Mouse (Mus musculus) liver, adult 2 months (tissue): Measurements from ENCODE around the gene Dpf3. TPM values are rescaled to one million over a fixed set of nuclear protein-coding genes. Genes with fewer than 3 reads are reported as not detected.

ENCODE experiments used
- DNase-seq: peaks from one replicate; pipeline ENCODE4 v3.0.0-alpha.2; 2011; ENCODE audit warnings: low read depth, low spot score; ENCODE audit errors: extremely low read depth
- H3K27ac ChIP-seq: fragments of 200-500 bp; replicated peaks from 2 replicates; pipeline ENCODE4 v1.5.1; 2012; ENCODE audit warnings: low read depth, mild to moderate bottlenecking, control low read depth, inconsistent platforms, low read length; ENCODE audit not compliant: insufficient read depth
- H3K27me3 ChIP-seq: fragments of 200-500 bp; 2 replicates; pipeline ENCODE4 v1.6.1; 2012; ENCODE audit warnings: mild to moderate bottlenecking, moderate library complexity, low read length, inconsistent platforms; ENCODE audit not compliant: control insufficient read depth, insufficient read depth
- H3K36me3 ChIP-seq: fragments of 200-500 bp; 2 replicates; pipeline ENCODE4 v1.6.1; 2012; ENCODE audit warnings: low read length, inconsistent platforms; ENCODE audit not compliant: control insufficient read depth, insufficient read depth
- H3K4me1 ChIP-seq: fragments of 200-500 bp; 2 replicates; pipeline ENCODE4 v1.6.1; 2011; ENCODE audit warnings: low read length; ENCODE audit not compliant: control insufficient read depth, insufficient read depth
- H3K4me3 ChIP-seq: fragments of 200-500 bp; 2 replicates; pipeline ENCODE4 v1.5.1; 2011; ENCODE audit warnings: low read depth, mild to moderate bottlenecking, control low read depth, low read length, moderate library complexity; ENCODE audit not compliant: insufficient read depth
- H3K79me2 ChIP-seq: fragments of 200-500 bp; 2 replicates; pipeline ENCODE4 v1.6.1; 2012; ENCODE audit warnings: inconsistent platforms, mild to moderate bottlenecking, low read length, moderate library complexity; ENCODE audit not compliant: control insufficient read depth, insufficient read depth
- H3K9ac ChIP-seq: fragments of 200-500 bp; 2 replicates; pipeline ENCODE4 v1.6.1; 2012; ENCODE audit warnings: low read depth, mild to moderate bottlenecking, control low read depth, inconsistent platforms, low read length
- CTCF ChIP-seq: fragments of 200-500 bp; IDR thresholded peaks from 2 replicates; pipeline ENCODE4 v1.5.1; 2011; ENCODE audit warnings: low read depth, low read length, control low read depth
- POLR2A ChIP-seq: fragments of 200-500 bp; IDR thresholded peaks from 2 replicates; pipeline ENCODE4 v1.6.1; 2011; ENCODE audit warnings: low read length, control low read depth; ENCODE audit not compliant: insufficient read depth; ENCODE audit errors: extremely low read depth
- WGBS: fragments of 180-500 bp; shearing (Covaris S2); methylation state at CpG from one replicate; pipeline ENCODE4 v1.1.7; 2018; 5-methylcytosine and 5-hydroxymethylcytosine counted together
- polyA plus RNA-seq: library from polyadenylated mRNA; depleted of rRNA; stranded (reverse); fragments of >200 nt; gene quantifications from 2 replicates; pipeline ENCODE4 v1.2.3, GENCODE M21; 2012
- total RNA-seq: library from RNA; depleted of rRNA; stranded (reverse); fragments of >200 nt; gene quantifications from 2 replicates; pipeline ENCODE4 v1.2.3, GENCODE M21; 2014

Gene Dpf3
- total and polyA plus RNA-seq, 2 experiments: 1.6 to 2.4 TPM

DNA sequence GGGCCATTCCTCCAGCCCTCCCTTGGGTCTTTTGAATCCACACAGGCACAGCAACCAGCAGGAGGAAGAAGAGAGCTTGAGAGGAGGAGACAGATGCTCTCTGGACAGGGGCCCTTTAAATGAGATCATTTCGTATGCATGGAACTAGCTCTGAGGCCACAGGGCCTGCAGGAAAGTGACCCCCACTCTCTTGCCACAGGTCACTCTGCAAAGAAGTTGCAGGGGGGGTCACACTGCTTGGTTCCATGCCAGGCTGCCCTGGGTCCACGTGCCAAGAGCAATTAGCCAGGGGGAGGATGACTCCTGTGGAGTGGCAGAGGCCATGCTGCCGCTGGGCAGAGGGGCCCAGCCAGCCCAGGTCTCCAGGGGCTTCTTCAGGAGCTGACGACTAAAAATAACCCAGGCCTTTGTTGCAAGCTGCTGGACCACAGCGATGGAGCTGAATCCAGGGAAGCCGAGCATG, 273.6 kb downstream of the Dpf3 start:
- DNase-seq: no peak
- Histone ChIP-seq H3K27me3 (no peaks in the 10 kb centered on the region), H3K79me2 (no peaks in the 10 kb centered on the region), H3K36me3 (no peaks in the 10 kb centered on the region), H3K27ac (no peak overlapping the region), H3K4me3 (no peak overlapping the region), H3K4me1 (no peaks in the 10 kb centered on the region), H3K9ac (no peak overlapping the region)
- 93% methylated on average over 6 of the region's 6 CpGs for WGBS
- TF ChIP-seq CTCF: no peak
- no peak for TF ChIP-seq POLR2A

GRCm38 (mm10) chr12:83211976-83212375, 275.5 kb downstream of the Dpf3 start:
- H3K27ac ChIP-seq: no peak overlapping the region
- H3K79me2 ChIP-seq: no peaks in the 10 kb centered on the region
- no peak overlapping the region for H3K4me3 ChIP-seq
- DNase-seq: no peak
- H3K36me3 ChIP-seq: no peaks in the 10 kb centered on the region
- TF ChIP-seq CTCF: no peak
- no peak for TF ChIP-seq POLR2A
- H3K4me1 ChIP-seq: no peaks in the 10 kb centered on the region
- no peaks in the 10 kb centered on the region for H3K27me3 ChIP-seq
- 89% methylated on average over 2 of the region's 2 CpGs for WGBS
- H3K9ac ChIP-seq: no peak overlapping the region

DNA sequence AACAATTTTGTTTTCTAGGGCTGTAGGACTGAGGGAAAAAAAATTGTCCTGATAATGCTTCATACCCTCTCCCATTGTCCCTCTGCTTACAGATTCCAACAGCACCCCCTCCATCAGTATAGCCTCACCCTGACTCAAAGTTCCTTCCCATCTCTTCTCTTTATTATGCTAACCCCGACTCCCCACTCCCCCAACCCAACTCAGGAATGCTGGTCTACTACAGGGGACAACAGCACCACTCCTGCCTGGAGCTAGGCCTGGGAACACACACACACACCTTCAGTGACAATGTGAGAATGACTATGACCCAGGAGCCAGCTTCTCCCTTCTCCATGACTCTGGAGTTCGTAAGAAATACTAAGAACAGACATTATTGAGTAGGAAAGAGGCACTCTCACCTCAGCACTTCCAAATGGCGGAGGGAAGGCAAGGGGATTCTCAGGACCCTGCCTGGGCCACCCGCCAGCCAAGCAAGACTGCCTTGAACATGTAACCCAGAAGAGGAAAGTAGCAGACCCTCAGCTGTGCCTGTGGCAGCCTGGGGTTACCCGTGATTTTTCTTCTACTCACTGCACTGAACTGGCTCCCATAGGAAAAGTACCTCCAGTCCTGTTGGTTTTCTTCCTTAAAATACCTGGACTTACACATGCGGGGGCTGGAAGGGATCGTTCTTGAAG, 276.2 kb downstream of the Dpf3 start:
- Histone ChIP-seq H3K27ac (no peak overlapping the region), H3K27me3 (no peaks in the 10 kb centered on the region), H3K79me2 (no peaks in the 10 kb centered on the region), H3K9ac (no peak overlapping the region), H3K36me3 (no peaks in the 10 kb centered on the region), H3K4me3 (no peak overlapping the region), H3K4me1 (no peaks in the 10 kb centered on the region)
- TF ChIP-seq CTCF: no peak
- 94% methylated on average over 7 of the region's 7 CpGs for WGBS
- DNase-seq: no peak

DNA sequence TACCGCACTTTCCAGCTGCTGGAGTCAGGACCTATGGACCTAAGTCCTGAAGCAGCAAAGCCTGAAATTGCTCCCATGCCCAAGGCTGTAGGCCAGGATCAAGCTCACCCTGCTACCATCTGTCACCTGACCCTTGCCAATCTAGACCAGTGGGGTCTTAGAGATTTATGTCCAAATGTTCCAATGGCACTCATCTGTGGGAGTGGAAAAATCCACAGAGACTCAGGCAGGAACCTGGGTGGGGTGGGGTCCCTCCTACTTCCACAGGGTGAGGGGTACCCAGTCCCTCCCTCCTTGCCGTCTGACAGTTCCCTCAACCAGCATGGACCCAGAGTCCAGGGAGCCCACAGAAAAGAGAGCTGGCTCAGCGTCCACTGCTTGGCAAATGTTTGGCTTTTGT, 276.8 kb downstream of the Dpf3 start:
- no peaks in the 10 kb centered on the region for H3K36me3 ChIP-seq
- no peak overlapping the region for H3K9ac ChIP-seq
- 91% methylated on average over 3 of the region's 3 CpGs for WGBS
- no peak overlapping the region for H3K27ac ChIP-seq
- DNase-seq: no peak
- no peaks in the 10 kb centered on the region for H3K27me3 ChIP-seq
- no peaks in the 10 kb centered on the region for H3K79me2 ChIP-seq
- H3K4me1 ChIP-seq: no peaks in the 10 kb centered on the region
- H3K4me3 ChIP-seq: no peak overlapping the region
- TF ChIP-seq POLR2A: no peak
- no peak for TF ChIP-seq CTCF

GRCm38 (mm10) chr12:83210294-83210693, 277.2 kb downstream of the Dpf3 start:
- no peak for DNase-seq
- Histone ChIP-seq H3K36me3 (no peaks in the 10 kb centered on the region), H3K27ac (no peak overlapping the region), H3K4me3 (no peak overlapping the region), H3K9ac (no peak overlapping the region), H3K79me2 (no peaks in the 10 kb centered on the region), H3K27me3 (no peaks in the 10 kb centered on the region), H3K4me1 (no peaks in the 10 kb centered on the region)
- WGBS: 91% methylated on average over 5 of the region's 5 CpGs
- no peak for TF ChIP-seq POLR2A
- no peak for TF ChIP-seq CTCF

DNA sequence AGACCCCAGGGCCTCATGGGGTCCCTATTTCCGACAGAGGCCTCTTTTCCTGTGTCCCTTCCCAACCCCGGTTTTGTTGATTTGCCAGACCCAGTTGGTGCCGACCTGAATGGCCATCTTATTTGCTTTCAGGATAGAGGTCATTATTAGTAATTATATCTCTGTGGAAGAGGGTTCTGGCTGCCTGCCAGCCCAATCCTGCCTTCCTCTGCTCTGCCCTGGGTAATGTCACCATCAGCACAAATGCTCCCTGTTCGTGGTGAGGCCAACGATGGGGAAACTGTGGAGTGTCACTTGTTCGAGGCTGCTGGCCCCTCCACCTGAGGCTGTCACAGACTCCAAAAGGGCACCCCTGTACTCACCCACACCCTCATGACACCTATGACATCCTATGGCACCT, 278.1 kb downstream of the Dpf3 start:
- no peak overlapping the region for H3K4me3 ChIP-seq
- H3K27ac ChIP-seq: no peak overlapping the region
- no peaks in the 10 kb centered on the region for H3K27me3 ChIP-seq
- H3K9ac ChIP-seq: no peak overlapping the region
- H3K36me3 ChIP-seq: no peaks in the 10 kb centered on the region
- H3K4me1 ChIP-seq: no peaks in the 10 kb centered on the region
- no peak for TF ChIP-seq POLR2A
- TF ChIP-seq CTCF: no peak
- no peak for DNase-seq
- no peaks in the 10 kb centered on the region for H3K79me2 ChIP-seq
- WGBS: 19% methylated on average over 6 of the region's 6 CpGs
